Mouse (Mus musculus) mouse embryonic stem cell (cell line): ENCODE measurements at regions not wholly inside any gene's neighbourhood (a gene's known extent, or its start where the extent isn't known, plus 50 kb on each side); places are given as distances from the start of the nearest gene placed in this dataset.

Source experiments
- in situ Hi-C, 2 experiments: fragments of 300-500 bp; cut with MboI; formaldehyde crosslinking; loops; 1 replicate in 1 of 2; 3 replicates in 1 of 2; pipeline ENCODE4 v1.14.3; 2019 to 2020; ENCODE audit warnings: low sequenced_read_pairs in 2 of 2, low pct_unique_long_range_greater_than_20kb in 1 of 2, mixed read lengths in 1 of 2; ENCODE audit not compliant: unreplicated experiment in 1 of 2

DNA sequence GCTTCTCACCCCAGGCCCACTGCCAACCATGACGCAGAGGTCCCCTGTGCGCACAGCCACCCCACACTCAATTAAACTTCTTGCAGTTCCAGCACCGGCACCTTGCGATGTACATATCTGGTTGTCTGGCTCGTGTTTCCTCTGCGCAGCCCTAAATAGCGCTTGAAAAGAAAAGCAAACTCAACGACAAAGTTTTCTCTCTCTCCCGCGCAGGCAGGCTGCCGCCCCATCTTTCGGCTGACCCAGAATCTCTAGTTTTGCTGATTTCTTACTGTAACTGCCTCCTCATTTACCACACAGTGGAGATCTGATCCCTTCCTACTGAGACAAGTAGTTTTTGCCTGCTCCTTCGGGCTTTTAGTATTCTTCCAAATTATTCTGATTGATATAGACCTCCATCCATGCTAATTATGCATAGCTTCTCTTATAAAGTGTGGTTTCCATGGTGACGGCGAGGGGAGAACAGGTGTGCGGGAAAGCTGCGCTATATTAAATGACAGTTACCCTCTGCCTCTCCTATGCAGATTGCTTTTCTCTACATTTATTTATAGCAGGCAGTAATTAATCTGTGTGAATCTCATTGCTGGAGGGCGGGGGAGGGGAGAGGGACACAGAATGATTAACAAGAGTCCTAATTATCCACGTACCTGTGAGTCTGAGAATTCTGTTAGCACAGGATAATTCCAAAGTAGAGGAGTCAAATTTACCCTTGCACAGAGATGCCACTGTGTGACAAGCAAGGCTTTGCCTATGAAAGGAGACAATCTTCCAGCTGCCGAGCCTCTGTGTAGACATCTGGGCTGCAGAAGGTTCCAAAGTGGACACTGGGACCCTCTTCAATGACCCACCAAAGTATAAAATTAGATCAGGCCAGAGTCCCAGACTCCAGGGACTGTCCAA, 200.2 kb downstream of the Pdcd6ip start:
- in situ Hi-C loops: no loop called here

DNA sequence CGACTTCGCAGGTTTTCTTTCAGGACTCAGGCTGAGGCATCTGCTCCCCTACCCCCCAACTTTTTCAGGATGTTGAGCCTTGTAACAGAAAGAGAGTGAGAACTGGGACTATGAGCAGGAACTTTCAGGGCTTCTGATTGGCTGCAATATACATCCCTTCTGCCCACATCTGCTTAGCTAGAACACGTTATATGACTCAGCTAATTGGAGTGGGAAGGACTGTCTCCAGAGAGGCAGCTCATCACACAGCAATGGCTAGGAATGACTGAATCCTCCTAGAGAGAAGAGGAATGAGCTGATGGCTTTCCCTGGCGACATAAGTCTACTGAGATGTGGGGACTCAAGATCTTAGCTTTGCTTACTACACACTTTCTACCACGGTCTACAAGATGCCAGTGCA, 208.8 kb downstream of the Pdcd6ip start:
- in situ Hi-C loops: no loop called here

GRCm38 (mm10) chr9:113496176-113496732, 211.8 kb downstream of the Pdcd6ip start:
- in situ Hi-C loops: no loop called here

- in situ Hi-C loops: no loop called here
These were observed 219.4 kb downstream of the Pdcd6ip start for GRCm38 (mm10) chr9:113488651-113489050.

- in situ Hi-C loops: no loop called here
These were observed 221.5 kb downstream of the Pdcd6ip start for GRCm38 (mm10) chr9:113486494-113487081.

DNA sequence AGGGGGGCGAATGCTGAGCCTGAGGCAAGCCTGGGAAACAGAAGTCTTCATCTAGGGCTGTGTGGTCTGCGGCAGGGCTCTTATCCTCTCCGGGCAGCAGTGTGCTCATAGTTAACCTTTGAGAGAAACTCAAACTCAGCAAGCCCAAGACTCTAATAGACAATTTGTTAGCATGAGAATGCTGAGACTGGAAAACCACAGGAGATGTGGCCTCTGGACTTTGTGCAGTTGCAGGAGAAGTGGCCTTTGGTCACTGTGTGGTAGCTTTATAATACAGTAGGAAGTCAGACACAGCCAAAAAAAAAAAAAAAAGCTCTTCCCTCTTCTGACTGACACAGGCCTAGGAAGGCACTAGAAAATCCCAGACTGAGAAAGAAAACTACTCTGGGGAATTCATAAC, 228.2 kb downstream of the Pdcd6ip start:
- in situ Hi-C loops: no loop called here

GRCm38 (mm10) chr9:113478761-113479265, 229.2 kb downstream of the Pdcd6ip start:
- in situ Hi-C loops: no loop called here

GRCm38 (mm10) chr9:113471781-113472180, 236.3 kb downstream of the Pdcd6ip start:
- in situ Hi-C loops: no loop called here

DNA sequence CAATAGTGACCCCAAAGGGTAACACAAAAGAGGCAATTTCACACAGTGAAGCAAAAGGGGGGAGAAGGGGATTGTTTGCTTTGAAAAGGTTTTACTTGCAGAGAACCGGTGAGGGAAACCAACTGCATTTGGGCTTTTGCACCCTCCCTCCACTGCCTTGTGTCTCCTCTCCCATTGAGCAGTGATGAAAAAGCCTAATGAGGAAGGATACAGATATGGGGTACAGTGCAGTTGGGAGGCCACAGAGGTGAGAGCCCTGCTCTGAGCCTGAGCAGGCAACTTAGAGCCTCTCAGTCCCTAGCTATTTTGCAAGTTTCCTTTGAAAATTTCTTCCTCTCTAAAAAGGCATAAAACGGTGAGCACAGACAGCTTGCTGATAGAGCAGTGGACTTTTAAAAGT, 245.2 kb downstream of the Pdcd6ip start:
- in situ Hi-C loops: no loop called here

DNA sequence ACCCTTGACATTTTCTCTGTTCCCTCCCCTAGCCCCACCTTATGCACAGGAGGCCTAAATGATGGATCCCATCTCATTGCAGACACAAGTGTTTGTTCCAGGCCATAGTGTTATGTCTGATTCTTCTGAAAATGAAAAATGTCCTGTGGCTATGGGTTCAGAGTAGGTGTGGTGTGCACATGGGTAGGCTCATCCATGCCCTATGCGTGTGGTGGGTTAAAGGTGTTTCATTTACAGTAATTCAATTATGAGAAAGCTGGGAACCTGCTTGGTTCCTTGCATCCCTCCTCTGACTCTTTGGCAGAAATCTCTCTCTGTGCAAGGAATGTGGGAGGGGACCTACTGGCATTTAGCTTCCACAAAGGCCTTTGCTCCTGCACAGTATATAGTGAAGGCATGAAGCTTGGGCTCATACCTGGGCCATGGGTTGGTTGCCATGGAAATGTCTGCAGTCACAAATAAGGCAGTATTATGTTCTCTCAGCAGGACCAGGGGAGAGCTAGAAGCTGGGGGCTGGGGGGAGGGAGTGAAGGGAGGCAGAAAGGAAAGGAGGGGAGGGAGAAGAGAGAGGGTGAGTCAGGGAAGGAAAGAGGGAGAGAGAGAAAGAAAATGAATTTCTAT, 245.7 kb downstream of the Pdcd6ip start:
- in situ Hi-C loops: no loop called here

GRCm38 (mm10) chr9:113459885-113460284, 248.2 kb downstream of the Pdcd6ip start:
- in situ Hi-C loops: no loop called here

DNA sequence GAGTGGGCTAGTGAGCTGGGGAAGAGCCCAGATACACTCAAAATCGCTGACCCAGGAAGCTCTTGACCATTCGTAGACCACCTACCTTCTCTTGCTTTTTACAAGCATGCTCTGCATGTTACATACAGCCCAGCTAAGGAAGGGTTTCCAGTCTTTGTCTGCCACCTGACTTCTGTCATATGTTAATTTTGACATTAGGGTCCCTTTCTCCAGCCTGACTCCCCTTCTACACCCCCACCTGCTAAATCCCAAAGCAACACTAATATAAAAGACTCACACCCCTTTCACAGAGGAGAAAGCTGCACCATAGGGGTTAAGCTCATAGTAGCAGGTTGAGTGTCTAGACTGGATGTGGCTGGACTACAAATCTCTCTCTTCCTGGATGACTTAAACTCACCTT, 248.8 kb downstream of the Pdcd6ip start:
- in situ Hi-C loops: no loop called here

DNA sequence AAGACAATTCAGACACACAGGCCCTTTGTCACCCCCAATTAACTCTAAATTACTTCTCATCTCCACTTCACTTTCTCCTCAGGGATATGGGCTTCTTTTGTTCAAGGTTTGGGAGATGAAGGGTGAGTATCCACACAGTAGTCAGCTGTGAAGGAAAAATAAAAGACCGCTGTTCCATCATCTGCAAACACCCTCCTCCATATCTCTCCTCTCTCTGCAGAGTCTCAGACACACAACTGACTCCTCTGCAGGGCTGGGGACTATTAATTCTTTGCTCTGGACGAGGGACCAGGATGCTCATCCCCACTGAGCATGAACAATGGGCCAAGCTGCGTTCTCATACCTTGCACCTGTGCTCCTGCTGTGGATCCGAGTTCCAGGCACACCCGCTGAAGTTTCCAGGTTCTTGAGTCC, 249.3 kb downstream of the Pdcd6ip start:
- in situ Hi-C loops: no loop called here

DNA sequence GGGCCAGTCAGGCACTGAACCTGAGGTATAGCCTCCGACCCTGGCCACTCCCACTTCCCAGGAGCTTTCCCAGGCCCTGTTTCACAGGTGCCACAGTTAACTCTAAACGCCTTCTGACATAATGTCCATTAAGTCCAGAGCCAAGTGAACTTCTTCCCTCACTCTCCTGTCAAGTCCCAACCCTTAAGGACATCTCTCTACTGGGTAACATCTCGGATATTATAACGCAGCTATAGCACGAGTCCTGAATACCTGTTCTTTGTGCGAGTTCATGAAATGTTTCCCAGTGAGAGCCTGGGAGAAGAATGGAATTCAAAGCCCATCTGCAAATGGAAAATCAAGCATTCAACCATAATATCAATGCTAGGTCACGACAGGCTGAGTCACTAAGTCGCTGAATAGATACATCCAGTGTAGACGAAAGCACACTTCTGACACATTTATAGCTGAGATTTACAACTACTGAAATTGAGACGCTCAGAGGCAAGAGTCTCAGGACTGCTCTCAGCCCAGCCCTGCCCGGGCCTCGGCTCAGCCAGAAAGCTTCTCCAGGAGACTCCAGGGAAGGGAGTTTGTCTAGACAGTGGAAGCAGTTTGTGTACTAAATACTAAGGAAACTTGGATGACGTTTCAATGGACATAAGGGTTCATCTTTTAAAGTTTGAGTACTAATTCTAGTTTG, 250.7 kb downstream of the Pdcd6ip start:
- in situ Hi-C loops: no loop called here

DNA sequence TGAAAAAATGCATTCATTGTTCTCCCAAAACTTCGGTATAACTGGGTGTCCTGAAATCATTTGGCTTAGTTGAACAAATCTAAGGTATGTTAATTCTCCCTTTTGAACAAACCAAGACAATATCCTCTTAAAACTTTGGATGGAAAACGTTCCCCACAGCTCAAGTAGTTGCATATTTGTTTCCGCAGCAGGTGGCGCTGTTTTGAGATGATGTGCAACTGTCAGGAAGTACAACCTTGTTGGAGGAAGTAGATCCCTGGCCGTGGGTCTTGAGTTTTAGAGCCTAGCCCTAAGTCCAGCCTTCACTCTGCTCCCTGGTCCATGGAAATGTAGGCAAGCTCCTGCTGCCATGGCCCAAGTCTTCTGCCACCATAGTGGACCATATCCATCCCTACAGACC, 252.5 kb downstream of the Pdcd6ip start:
- in situ Hi-C loops: no loop called here

GRCm38 (mm10) chr9:113453231-113453630, 254.8 kb downstream of the Pdcd6ip start:
- in situ Hi-C loops: no loop called here

- in situ Hi-C loops: loop anchor here (25.0 kb wide), 1 partner anchor 195 kb away; no protein-coding TSS in a partner anchor
These were observed 266.2 kb downstream of the Pdcd6ip start for GRCm38 (mm10) chr9:113441770-113442411.

- in situ Hi-C loops: loop anchor here (25.0 kb wide), 1 partner anchor 199 kb away; no protein-coding TSS in a partner anchor
These were observed 269.7 kb downstream of the Pdcd6ip start for GRCm38 (mm10) chr9:113438394-113438793.
